Comparison of ENCODE assay signal across 8 mouse cellular contexts in genomic region chr11:106918901-106919300, GRCm38 (mm10). TPM values are rescaled to one million over a fixed set of nuclear protein-coding genes. Genes with fewer than 3 reads are reported as not detected.
DNase-seq lines count a peak whose midpoint lies in the region; ATAC-seq and TF ChIP-seq lines count a peak whose summit lies in the region.

No protein-coding gene starts in this region.

- H3K9ac ChIP-seq in liver, adult 2 months (ENCODE audit: low read depth, low read length): peak overlapping the region; percentile 98
- H3K9ac ChIP-seq in embryonic facial prominence, embryonic 13.5 days: peak overlapping the region; percentile 97
- peak overlapping the region; percentile 97 for H3K9ac ChIP-seq in intestine, embryonic 15.5 days
- H3K9ac ChIP-seq in neural tube, embryonic 12.5 days: peak overlapping the region; percentile 96

- ATAC-seq in embryonic facial prominence, embryonic 13.5 days (ENCODE audit: insufficient number of reproducible peaks, insufficient read depth, low FRiP score, low TSS enrichment, low read depth): no peak
- ATAC-seq in intestine, embryonic 15.5 days: no peak
- ATAC-seq in neural tube, embryonic 12.5 days (ENCODE audit: low FRiP score, low read depth): no peak

- peaks cover 23% of the 10 kb centered on the region for H3K79me2 ChIP-seq in liver, adult 2 months (ENCODE audit: control insufficient read depth, insufficient read depth, low read length)

- peak overlapping the region; percentile 97; the same call in 1 of the 2 replicates for H3K27ac ChIP-seq in liver, adult 2 months (replicated peaks; ENCODE audit: insufficient read depth, low read depth, low read length)
- peak overlapping the region; percentile 95; the same call in 1 of the 2 replicates for H3K27ac ChIP-seq in embryonic facial prominence, embryonic 13.5 days
- H3K27ac ChIP-seq in intestine, embryonic 15.5 days: no peak overlapping the region
- no peak overlapping the region for H3K27ac ChIP-seq in neural tube, embryonic 12.5 days

- TF ChIP-seq CTCF in liver, adult 2 months (IDR thresholded peaks at IDR 0.05; ENCODE audit: low read depth, low read length): no peak

- H3K9me3 ChIP-seq in embryonic facial prominence, embryonic 13.5 days: no peaks in the 10 kb centered on the region
- no peaks in the 10 kb centered on the region for H3K9me3 ChIP-seq in intestine, embryonic 15.5 days
- no peaks in the 10 kb centered on the region for H3K9me3 ChIP-seq in neural tube, embryonic 12.5 days

- DNase-seq in liver, adult 2 months (ENCODE audit: extremely low read depth, low read depth, low spot score): peak; percentile 69
- DNase-seq in liver: no peak
- DNase-seq in ovary, adult 18-20 months (ENCODE audit: low spot score): no peak
- DNase-seq in frontal cortex, postnatal 14 days (ENCODE audit: low spot score in 2 of 2): no peak
- no peak for DNase-seq in spleen, postnatal 14 days (ENCODE audit: low spot score in 2 of 2)

- no peaks in the 10 kb centered on the region for H3K27me3 ChIP-seq in liver, adult 2 months (ENCODE audit: control insufficient read depth, insufficient read depth, low read length)
- H3K27me3 ChIP-seq in embryonic facial prominence, embryonic 13.5 days: no peaks in the 10 kb centered on the region
- H3K27me3 ChIP-seq in intestine, embryonic 15.5 days (replicated peaks): no peaks in the 10 kb centered on the region
- no peaks in the 10 kb centered on the region for H3K27me3 ChIP-seq in neural tube, embryonic 12.5 days (replicated peaks)

- WGBS in liver, adult 2 months: 3% methylated on average over 8 of the region's 8 CpGs
- 18% methylated on average over 8 of the region's 8 CpGs for WGBS in embryonic facial prominence, embryonic 13.5 days
- WGBS in intestine, embryonic 15.5 days: 13% methylated on average over 8 of the region's 8 CpGs
- WGBS in neural tube, embryonic 12.5 days: 23% methylated on average over 8 of the region's 8 CpGs

- H3K4me1 ChIP-seq in liver, adult 2 months (ENCODE audit: control insufficient read depth, insufficient read depth, low read length): peaks cover 11% of the 10 kb centered on the region
- peaks cover 22% of the 10 kb centered on the region for H3K4me1 ChIP-seq in embryonic facial prominence, embryonic 13.5 days
- peaks cover 8% of the 10 kb centered on the region for H3K4me1 ChIP-seq in intestine, embryonic 15.5 days (replicated peaks)
- peaks cover 20% of the 10 kb centered on the region for H3K4me1 ChIP-seq in neural tube, embryonic 12.5 days

- H3K36me3 ChIP-seq in liver, adult 2 months (ENCODE audit: control insufficient read depth, insufficient read depth, low read length): peaks cover 1% of the 10 kb centered on the region; the same call in 1 of the 2 replicates
- no peaks in the 10 kb centered on the region for H3K36me3 ChIP-seq in embryonic facial prominence, embryonic 13.5 days
- H3K36me3 ChIP-seq in intestine, embryonic 15.5 days: no peaks in the 10 kb centered on the region
- no peaks in the 10 kb centered on the region for H3K36me3 ChIP-seq in neural tube, embryonic 12.5 days

- peak overlapping the region; percentile 97 for H3K4me3 ChIP-seq in liver, adult 2 months (ENCODE audit: insufficient read depth, low read depth, low read length)
- H3K4me3 ChIP-seq in embryonic facial prominence, embryonic 13.5 days: peak overlapping the region; percentile 92
- H3K4me3 ChIP-seq in intestine, embryonic 15.5 days (replicated peaks): peak overlapping the region; percentile 90
- peak overlapping the region; percentile 98 for H3K4me3 ChIP-seq in neural tube, embryonic 12.5 days

- TF ChIP-seq POLR2A in liver, adult 2 months (IDR thresholded peaks at IDR 0.05; ENCODE audit: extremely low read depth, insufficient read depth, low read length): no peak

- H3K4me2 ChIP-seq in embryonic facial prominence, embryonic 13.5 days: peak overlapping the region; percentile 77
- H3K4me2 ChIP-seq in intestine, embryonic 15.5 days (replicated peaks): peak overlapping the region; percentile 68
- peak overlapping the region; percentile 77 for H3K4me2 ChIP-seq in neural tube, embryonic 12.5 days (replicated peaks)

RNA-seq across cellular contexts. Expression of gene Smurf2, which starts 1.6 kb away (rescaled TPM):
- total RNA-seq in liver, adult 2 months (2014; rRNA removed): 29.7 and 29.9 TPM in 2 replicates
- 6.4 and 7.2 TPM in 2 replicates for polyA plus RNA-seq in liver, adult 2 months (2012; rRNA removed)
- polyA plus RNA-seq in embryonic facial prominence, embryonic 13.5 days (2015; fragmentation: Nextera tagmentation; extraction: Ambion mirVana): 16.5 and 16.8 TPM in 2 replicates
- 11.3 and 12.0 TPM in 2 replicates for polyA plus RNA-seq in intestine, embryonic 15.5 days (2015; fragmentation: Nextera tagmentation; extraction: Ambion mirVana)
- 16.4 and 18.2 TPM in 2 replicates for polyA plus RNA-seq in neural tube, embryonic 12.5 days (2016; fragmentation: Nextera tagmentation; extraction: Ambion mirVana)

Comparison
In these comparisons a context has a peak if more than half of its experiments do, and no peak if none do; other contexts are left out.
1. H3K27ac ChIP-seq: peak in liver, adult 2 months (single experiment) and embryonic facial prominence, embryonic 13.5 days (single experiment); none in intestine, embryonic 15.5 days (single experiment) and neural tube, embryonic 12.5 days (single experiment).
2. Peak in every context shown above with its lines, with median percentiles within 50 percentile points of each other: H3K4me3 ChIP-seq, H3K9ac ChIP-seq and H3K4me2 ChIP-seq.